Mouse (Mus musculus) lung, postnatal 0 days (tissue): ENCODE data around the gene Peg12. TPM values are rescaled to one million over a fixed set of nuclear protein-coding genes. Genes with fewer than 3 reads are reported as not detected.

Experiments
- ATAC-seq: fragments of 200-750 bp; cut with Nextera tagmentation; 2 replicates; pipeline ENCODE4 v1.8.0; 2017; ENCODE audit warnings: moderate library complexity
- DNase-seq: peaks from one replicate; pipeline ENCODE4 v3.0.0-alpha.2; 2016; ENCODE audit warnings: low spot score
- H3K27ac ChIP-seq: fragments of 300-500 bp; sonication (generic); 2 replicates; pipeline ENCODE4 v1.5.1; 2014; ENCODE audit warnings: antibody characterized with exemption, mild to moderate bottlenecking, low read length, mixed read lengths
- H3K27me3 ChIP-seq: fragments of 300-500 bp; sonication (generic); replicated peaks from 2 replicates; pipeline ENCODE4 v1.6.1; 2014; ENCODE audit warnings: low read length, mixed read lengths; ENCODE audit not compliant: insufficient read depth
- H3K36me3 ChIP-seq: fragments of 300-500 bp; sonication (generic); 2 replicates; pipeline ENCODE4 v1.6.1; 2014; ENCODE audit warnings: low read length, mixed read lengths; ENCODE audit not compliant: insufficient read depth
- H3K4me1 ChIP-seq: fragments of 300-500 bp; sonication (generic); 2 replicates; pipeline ENCODE4 v1.6.1; 2014; ENCODE audit warnings: antibody characterized with exemption, low read depth, low read length, mixed read lengths; ENCODE audit not compliant: insufficient read depth
- H3K4me2 ChIP-seq: fragments of 300-500 bp; sonication (generic); replicated peaks from 2 replicates; pipeline ENCODE4 v1.6.1; 2014; ENCODE audit warnings: low read depth, mild to moderate bottlenecking, low read length, moderate library complexity, mixed read lengths
- H3K4me3 ChIP-seq: fragments of 300-500 bp; sonication (generic); 2 replicates; pipeline ENCODE4 v1.5.1; 2014; ENCODE audit warnings: low read depth, low read length
- H3K9ac ChIP-seq: fragments of 300-500 bp; sonication (generic); replicated peaks from 2 replicates; pipeline ENCODE4 v1.6.1; 2014; ENCODE audit warnings: low read depth, mild to moderate bottlenecking
- H3K9me3 ChIP-seq: fragments of 300-500 bp; sonication (generic); 2 replicates; pipeline ENCODE4 v1.6.1; 2016; ENCODE audit warnings: low read length, mixed read lengths
- CTCF ChIP-seq: IDR thresholded peaks from 2 replicates; pipeline ENCODE4 v1.5.1; 2016; ENCODE audit warnings: antibody characterized with exemption, mild to moderate bottlenecking
- EP300 ChIP-seq: IDR thresholded peaks from 2 replicates; pipeline ENCODE4 v1.6.1; 2016; ENCODE audit warnings: antibody characterized with exemption, mild to moderate bottlenecking, control low read depth
- WGBS: fragments of 180-500 bp; shearing (Covaris S2); extraction: QIAGEN DNeasy Blood & Tissue Kit; methylation state at CpG from one replicate; pipeline ENCODE4 v1.1.7; 2014; 5-methylcytosine and 5-hydroxymethylcytosine counted together
- polyA plus RNA-seq: library from polyadenylated mRNA; unstranded; fragments of >200 nt; fragmentation: Nextera tagmentation; extraction: Ambion mirVana; gene quantifications from 2 replicates; pipeline ENCODE4 v1.2.1, GENCODE M21; 2015

The Peg12 gene
- polyA plus RNA-seq, 1 experiment from 2014 or later: 10.6 TPM

GRCm38 (mm10) chr7:62445431-62446165 is 18.7 kb downstream of the Peg12 start:
- DNase-seq (no peak), ATAC-seq (no peak)
- TF ChIP-seq EP300: no peak
- no peak for TF ChIP-seq CTCF
- H3K4me1 ChIP-seq: no peaks in the 10 kb centered on the region
- H3K4me2 ChIP-seq: no peak overlapping the region
- no peak overlapping the region for H3K27ac ChIP-seq
- no peaks in the 10 kb centered on the region for H3K36me3 ChIP-seq
- no peaks in the 10 kb centered on the region for H3K9me3 ChIP-seq
- no peaks in the 10 kb centered on the region for H3K27me3 ChIP-seq
- no peak overlapping the region for H3K9ac ChIP-seq
- no peak overlapping the region for H3K4me3 ChIP-seq

GRCm38 (mm10) chr7:62436394-62436793 is 27.9 kb downstream of the Peg12 start:
- Histone ChIP-seq H3K4me1 (no peaks in the 10 kb centered on the region), H3K36me3 (no peaks in the 10 kb centered on the region), H3K9ac (no peak overlapping the region), H3K4me2 (no peak overlapping the region), H3K27ac (no peak overlapping the region), H3K27me3 (no peaks in the 10 kb centered on the region), H3K4me3 (no peak overlapping the region), H3K9me3 (no peaks in the 10 kb centered on the region)
- ATAC-seq (no peak), DNase-seq (peak; percentile 34)
- TF ChIP-seq CTCF (peak; percentile 36), EP300 (no peak)
- 54% methylated on average over 2 of the region's 2 CpGs for WGBS

- TF ChIP-seq CTCF: peak; percentile 43
- no peak for TF ChIP-seq EP300
- Histone ChIP-seq H3K9me3 (no peaks in the 10 kb centered on the region), H3K4me1 (no peaks in the 10 kb centered on the region), H3K36me3 (no peaks in the 10 kb centered on the region), H3K27me3 (no peaks in the 10 kb centered on the region), H3K27ac (no peak overlapping the region), H3K9ac (no peak overlapping the region), H3K4me3 (no peak overlapping the region), H3K4me2 (no peak overlapping the region)
- DNase-seq (peak; percentile 41), ATAC-seq (no peak)
- 31% methylated on average over 3 of the region's 3 CpGs for WGBS
These were observed 31.1 kb downstream of the Peg12 start for GRCm38 (mm10) chr7:62433243-62433642.

GRCm38 (mm10) chr7:62428337-62428736 is 36.0 kb downstream of the Peg12 start:
- Histone ChIP-seq H3K4me3 (no peak overlapping the region), H3K27me3 (no peaks in the 10 kb centered on the region), H3K9ac (no peak overlapping the region), H3K4me1 (no peaks in the 10 kb centered on the region), H3K9me3 (no peaks in the 10 kb centered on the region), H3K4me2 (no peak overlapping the region), H3K27ac (no peak overlapping the region), H3K36me3 (no peaks in the 10 kb centered on the region)
- DNase-seq (peak; percentile 15), ATAC-seq (no peak)
- TF ChIP-seq EP300 (no peak), CTCF (peak; percentile 68)
- 18% methylated on average over 8 of the region's 8 CpGs for WGBS

- no peaks in the 10 kb centered on the region for H3K36me3 ChIP-seq
- ATAC-seq (no peak), DNase-seq (no peak)
- H3K27me3 ChIP-seq: no peaks in the 10 kb centered on the region
- no peak overlapping the region for H3K4me2 ChIP-seq
- H3K27ac ChIP-seq: no peak overlapping the region
- H3K4me1 ChIP-seq: no peaks in the 10 kb centered on the region; the same call in 1 of the 2 replicates
- H3K9me3 ChIP-seq: no peaks in the 10 kb centered on the region; the same call in 1 of the 2 replicates
- TF ChIP-seq EP300 (no peak), CTCF (no peak)
- H3K9ac ChIP-seq: no peak overlapping the region
- H3K4me3 ChIP-seq: no peak overlapping the region
- whole genome bisulfite sequencing: 43% methylated on average over 4 of the region's 4 CpGs
These were observed 41.1 kb downstream of the Peg12 start for GRCm38 (mm10) chr7:62423210-62423609.

- Histone ChIP-seq H3K4me3 (no peak overlapping the region), H3K36me3 (no peaks in the 10 kb centered on the region), H3K9ac (no peak overlapping the region), H3K4me1 (no peaks in the 10 kb centered on the region; the same call in 1 of the 2 replicates), H3K27me3 (no peaks in the 10 kb centered on the region), H3K27ac (no peak overlapping the region), H3K9me3 (no peaks in the 10 kb centered on the region; the same call in 1 of the 2 replicates), H3K4me2 (no peak overlapping the region)
- ATAC-seq (no peak), DNase-seq (no peak)
- TF ChIP-seq CTCF (no peak), EP300 (no peak)
- 72% methylated on average over 6 of the region's 6 CpGs for WGBS
These were observed 43.7 kb downstream of the Peg12 start for GRCm38 (mm10) chr7:62420566-62420965.
